Mouse (Mus musculus) hindbrain, embryonic 11.5 days (tissue): ENCODE measurements at regions not wholly inside any gene's neighbourhood (a gene's known extent, or its start where the extent isn't known, plus 50 kb on each side); places are given as distances from the start of the nearest gene placed in this dataset.
"Not testable (repeated sequence)": the region's sequence is repeated elsewhere in the genome, so short reads cannot be mapped to it uniquely, and the experiment has no call there.

Experiments
- ATAC-seq: fragments of 200-750 bp; cut with Nextera tagmentation; 2 replicates; pipeline ENCODE4 v1.8.0; 2017; ENCODE audit warnings: mild to moderate bottlenecking, moderate TSS enrichment, moderate library complexity; ENCODE audit not compliant: low FRiP score
- DNase-seq: peaks from one replicate; pipeline ENCODE4 v3.0.0-alpha.2; 2015; ENCODE audit warnings: low spot score
- H3K27ac ChIP-seq: fragments of 300-500 bp; sonication (generic); 2 replicates; pipeline ENCODE4 v1.5.1; 2014; ENCODE audit warnings: mild to moderate bottlenecking, low read depth, low read length
- H3K27me3 ChIP-seq: fragments of 300-500 bp; sonication (generic); 2 replicates; pipeline ENCODE4 v1.6.1; 2014; ENCODE audit warnings: mild to moderate bottlenecking, low read length, moderate library complexity, mixed read lengths; ENCODE audit not compliant: control insufficient read depth, insufficient read depth
- H3K36me3 ChIP-seq: fragments of 300-500 bp; sonication (generic); 2 replicates; pipeline ENCODE4 v1.6.1; 2014; ENCODE audit warnings: mild to moderate bottlenecking, low read length, moderate library complexity, mixed read lengths; ENCODE audit not compliant: control insufficient read depth, insufficient read depth
- H3K4me1 ChIP-seq: fragments of 300-500 bp; sonication (generic); replicated peaks from 2 replicates; pipeline ENCODE4 v1.6.1; 2014; ENCODE audit warnings: low read length, mixed read lengths; ENCODE audit not compliant: control insufficient read depth, insufficient read depth
- H3K4me2 ChIP-seq: fragments of 300-500 bp; sonication (generic); replicated peaks from 2 replicates; pipeline ENCODE4 v1.6.1; 2014; ENCODE audit warnings: mild to moderate bottlenecking, low read depth, low read length
- H3K4me3 ChIP-seq: fragments of 300-500 bp; sonication (generic); 2 replicates; pipeline ENCODE4 v1.5.1; 2014; ENCODE audit warnings: low read depth, low read length
- H3K9ac ChIP-seq: fragments of 300-500 bp; sonication (generic); 2 replicates; pipeline ENCODE4 v1.6.1; 2014; ENCODE audit warnings: low read depth, low read length
- H3K9me3 ChIP-seq: fragments of 300-500 bp; sonication (generic); 2 replicates; pipeline ENCODE4 v1.6.1; 2016; ENCODE audit warnings: low read length; ENCODE audit not compliant: control insufficient read depth
- WGBS: fragments of 180-500 bp; shearing (Covaris S2); extraction: QIAGEN DNeasy Blood & Tissue Kit; methylation state at CpG from one replicate; pipeline ENCODE4 v1.1.7; 2014; 5-methylcytosine and 5-hydroxymethylcytosine counted together

DNA sequence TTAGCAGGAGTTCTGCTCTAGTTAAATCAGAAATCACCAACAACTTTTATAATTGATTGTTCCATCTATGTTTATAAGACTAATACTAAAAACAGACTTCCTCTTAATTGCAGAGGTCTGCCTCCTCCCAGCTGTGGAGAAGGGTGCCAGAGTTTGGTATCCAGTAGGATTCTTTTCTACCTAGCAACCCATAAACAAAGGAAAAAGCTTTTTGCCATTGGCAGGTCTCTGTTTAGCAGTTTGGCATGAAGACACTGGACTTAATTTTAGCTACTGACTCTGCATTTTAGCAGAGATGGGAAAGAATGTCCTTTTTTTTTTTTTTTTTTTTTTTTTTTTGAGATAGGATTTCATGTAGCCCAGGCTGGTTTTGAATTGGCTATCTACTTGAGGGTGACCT, 1628.4 kb downstream of the A830018L16Rik start:
- Histone ChIP-seq H3K9me3 (no peaks in the 10 kb centered on the region), H3K27me3 (no peaks in the 10 kb centered on the region), H3K27ac (no peak overlapping the region), H3K9ac (no peak overlapping the region), H3K4me1 (no peaks in the 10 kb centered on the region), H3K36me3 (no peaks in the 10 kb centered on the region), H3K4me2 (no peak overlapping the region), H3K4me3 (no peak overlapping the region)
- DNase-seq = no peak
- no peak for ATAC-seq

DNA sequence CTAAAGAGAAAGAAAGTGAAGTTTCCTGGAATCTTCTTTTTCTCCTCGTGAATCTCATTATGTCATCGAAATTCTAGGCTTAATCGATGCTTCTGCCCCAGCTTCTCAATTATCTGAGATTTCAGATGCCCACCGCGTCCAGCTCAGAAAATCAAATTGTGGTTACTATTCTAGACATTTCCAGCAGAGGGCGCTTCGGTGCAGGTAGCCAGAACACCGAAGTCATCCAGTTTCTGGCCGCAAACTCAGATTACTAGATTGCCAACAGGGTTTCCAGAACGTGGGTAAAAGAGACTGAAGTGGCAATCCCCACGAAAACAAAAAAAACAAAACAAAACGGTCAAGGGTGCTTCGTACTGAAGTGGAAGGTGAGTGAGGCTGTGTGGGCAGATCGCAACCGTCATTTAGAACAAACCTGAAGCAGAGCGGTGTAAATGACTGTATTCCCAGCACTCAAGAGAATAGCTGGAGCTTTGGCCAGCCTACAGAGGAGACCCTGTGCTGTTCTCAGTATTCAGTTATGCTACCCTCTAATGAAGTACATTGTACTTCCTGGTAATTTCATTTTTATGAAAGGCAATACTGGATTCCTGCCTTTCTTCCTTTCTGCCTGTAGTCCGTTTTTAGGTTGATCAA, 1636.4 kb downstream of the A830018L16Rik start:
- DNase-seq (peak; percentile 76), ATAC-seq (no peak)
- Histone ChIP-seq H3K4me3 (no peak overlapping the region), H3K27ac (no peak overlapping the region), H3K27me3 (no peaks in the 10 kb centered on the region), H3K9ac (no peak overlapping the region), H3K4me1 (no peaks in the 10 kb centered on the region), H3K9me3 (no peaks in the 10 kb centered on the region), H3K36me3 (no peaks in the 10 kb centered on the region), H3K4me2 (no peak overlapping the region)
- 21% methylated on average over 17 of the region's 17 CpGs for WGBS

DNA sequence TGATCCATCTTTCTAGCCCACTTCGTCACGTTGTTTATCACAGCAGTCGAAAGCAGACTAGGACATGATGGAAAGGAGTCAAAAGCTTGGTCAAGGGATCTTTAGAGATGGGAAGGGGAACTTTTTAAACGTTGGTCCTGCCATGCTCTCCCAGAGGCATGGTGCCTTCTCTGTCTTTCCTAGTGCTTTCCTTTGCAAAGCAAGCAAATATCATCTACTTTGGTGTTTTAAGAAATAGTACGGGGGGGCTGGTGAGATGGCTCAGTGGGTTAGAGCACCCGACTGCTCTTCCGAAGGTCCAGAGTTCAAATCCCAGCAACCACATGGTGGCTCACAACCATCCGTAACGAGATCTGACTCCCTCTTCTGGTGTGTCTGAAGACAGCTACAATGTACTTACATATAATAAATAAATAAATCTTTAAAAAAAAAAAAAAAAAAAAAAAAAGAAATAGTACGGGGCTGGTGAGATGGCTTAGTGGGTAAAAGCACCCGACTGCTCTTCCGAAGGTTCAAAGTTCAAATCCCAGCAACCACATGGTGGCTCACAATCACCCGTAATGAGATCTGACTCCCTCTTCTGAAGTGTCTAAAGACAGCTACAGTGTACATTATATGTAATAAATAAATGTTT, 1637.6 kb downstream of the A830018L16Rik start:
- DNase-seq, H3K4me1 ChIP-seq, H3K4me2 ChIP-seq, H3K27me3 ChIP-seq, H3K27ac ChIP-seq, ATAC-seq, H3K9ac ChIP-seq, H3K9me3 ChIP-seq, H3K4me3 ChIP-seq, H3K36me3 ChIP-seq: not testable (repeated sequence)
- WGBS = 75% methylated on average over 11 of the region's 13 CpGs

DNA sequence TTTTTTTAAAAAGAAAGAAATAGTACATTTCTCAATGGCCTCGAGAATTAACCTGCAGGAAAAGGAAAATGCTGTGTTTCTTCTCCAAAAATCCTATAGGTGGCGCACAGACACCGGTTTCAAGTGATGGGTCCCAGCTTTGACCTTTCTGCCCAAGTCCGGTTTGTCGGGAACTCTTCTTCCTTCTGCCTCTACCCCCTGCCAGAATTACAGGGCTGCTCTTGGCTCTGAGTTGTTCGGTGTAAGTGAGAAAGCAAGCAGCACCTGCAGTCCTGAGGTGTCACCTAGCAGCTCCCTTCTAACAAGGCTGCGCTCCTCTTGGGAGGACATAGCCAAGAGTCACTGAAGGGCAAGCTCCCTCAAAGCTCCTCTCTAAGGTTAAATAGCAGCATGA, 1638.2 kb downstream of the A830018L16Rik start:
- Histone ChIP-seq H3K9ac (no peak overlapping the region), H3K27me3 (no peaks in the 10 kb centered on the region), H3K4me3 (no peak overlapping the region), H3K4me1 (no peaks in the 10 kb centered on the region), H3K36me3 (no peaks in the 10 kb centered on the region), H3K27ac (no peak overlapping the region), H3K9me3 (no peaks in the 10 kb centered on the region), H3K4me2 (no peak overlapping the region)
- ATAC-seq = peak; percentile 54; the same call in 1 of the 2 replicates
- WGBS = 12% methylated on average over 7 of the region's 7 CpGs
- peak; percentile 60 for DNase-seq

DNA sequence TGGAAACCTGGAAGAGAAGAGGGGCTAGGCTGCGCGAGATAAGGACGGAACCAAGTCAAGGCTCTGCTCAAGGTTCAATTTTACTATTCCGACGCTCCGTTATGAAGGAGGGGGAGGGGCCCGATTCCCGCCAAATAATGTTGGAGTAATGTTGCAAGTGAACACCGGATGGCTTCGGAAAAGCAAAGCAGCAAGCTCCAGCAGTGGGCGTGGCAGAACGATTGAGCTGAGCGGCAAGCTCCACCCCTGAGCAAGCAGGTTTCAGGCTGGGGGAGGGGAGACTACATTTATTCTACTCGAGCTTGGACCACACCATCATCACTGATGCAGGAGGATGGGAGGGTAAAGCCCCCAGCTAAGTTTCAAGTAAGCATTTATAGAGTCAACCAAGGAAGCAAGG, 1643.8 kb downstream of the A830018L16Rik start:
- no peak overlapping the region for H3K27ac ChIP-seq
- H3K9ac ChIP-seq = no peak overlapping the region
- DNase-seq (peak; percentile 13), ATAC-seq (no peak)
- no peaks in the 10 kb centered on the region for H3K9me3 ChIP-seq
- H3K27me3 ChIP-seq = no peaks in the 10 kb centered on the region
- no peak overlapping the region for H3K4me3 ChIP-seq
- H3K4me1 ChIP-seq = no peaks in the 10 kb centered on the region
- WGBS = 38% methylated on average over 14 of the region's 14 CpGs
- no peaks in the 10 kb centered on the region for H3K36me3 ChIP-seq
- no peak overlapping the region for H3K4me2 ChIP-seq

DNA sequence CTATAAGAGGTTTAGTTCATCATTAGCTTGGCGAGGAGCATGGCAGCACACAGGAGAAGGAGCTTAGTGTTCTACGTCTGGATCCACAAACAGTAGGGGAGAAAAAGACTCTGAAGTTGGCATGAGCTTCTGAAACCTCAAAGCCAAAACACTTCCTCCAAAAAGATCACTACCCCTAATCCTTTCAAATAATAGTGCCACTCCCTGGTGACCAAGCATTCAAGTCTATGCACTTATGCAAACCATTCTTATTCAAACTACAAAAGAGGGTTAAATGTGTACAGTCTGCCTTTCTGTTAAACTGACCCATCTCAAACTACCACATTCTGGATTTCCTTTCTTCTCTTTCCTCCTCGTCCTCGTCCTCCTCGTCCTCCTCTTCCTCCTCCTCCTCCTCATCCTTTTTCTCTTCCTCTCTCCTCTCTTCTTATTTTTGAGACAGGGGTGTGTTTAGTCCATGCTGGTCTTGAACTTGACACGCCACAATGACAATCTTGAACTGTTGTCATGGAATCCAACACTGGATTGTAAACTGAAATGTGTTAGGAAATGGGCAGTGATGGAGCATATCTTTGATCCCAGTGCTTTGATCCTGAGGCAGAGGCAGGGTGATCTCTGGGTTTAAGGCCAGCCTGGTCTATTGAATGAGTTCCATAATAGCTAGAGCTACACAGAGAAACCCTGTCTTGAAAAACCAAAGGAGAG, 1645.9 kb downstream of the A830018L16Rik start:
- no peak for DNase-seq
- H3K36me3 ChIP-seq = no peaks in the 10 kb centered on the region
- no peak for ATAC-seq
- H3K27me3 ChIP-seq = no peaks in the 10 kb centered on the region
- WGBS = 78% methylated on average over 6 of the region's 6 CpGs
- no peak overlapping the region for H3K4me2 ChIP-seq
- no peak overlapping the region for H3K4me3 ChIP-seq
- H3K27ac ChIP-seq = no peak overlapping the region
- no peaks in the 10 kb centered on the region for H3K4me1 ChIP-seq
- H3K9ac ChIP-seq = no peak overlapping the region
- no peaks in the 10 kb centered on the region for H3K9me3 ChIP-seq
